Mouse (Mus musculus) erythroblast, embryonic 14.5 days (primary cell): ENCODE measurements around the gene Epn2.

Source experiments
- GATA1 ChIP-seq: IDR thresholded peaks from 2 replicates; pipeline ENCODE4 v1.6.1; 2012; ENCODE audit warnings: low read length, inconsistent platforms, mixed read lengths
- TAL1 ChIP-seq: IDR thresholded peaks from 3 replicates; pipeline ENCODE4 v1.6.1; 2012; ENCODE audit warnings: low read length, inconsistent platforms, mixed read lengths

- no peak for TF ChIP-seq GATA1
- TF ChIP-seq TAL1, result no peak
Measured at GRCm38 (mm10) chr11:61562421-61562820, 17.1 kb downstream of the Epn2 start.
